23 mouse cellular contexts compared by ENCODE assay signal in the genomic region with DNA sequence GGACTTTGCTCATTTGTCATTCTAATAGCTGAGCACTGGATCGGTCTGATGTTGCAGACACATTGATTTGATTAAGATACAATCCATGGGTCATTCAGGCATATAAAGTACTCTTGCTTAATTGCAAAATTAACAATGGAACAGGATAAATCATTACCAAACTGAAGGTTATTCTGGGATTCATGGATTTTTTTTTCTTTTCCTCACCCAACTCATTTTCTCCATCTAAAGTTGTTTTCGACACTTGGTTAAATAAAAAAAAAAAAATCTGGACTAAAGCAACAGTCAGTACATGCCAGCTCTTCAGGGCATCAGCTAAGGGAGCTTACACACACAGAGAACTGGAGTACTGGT.
"Had no signal": no experiment of that assay in that cellular context is flagged by ENCODE, and none has a peak within 500 bp of the region (broad histone marks: within the 10 kb centered on the region; RNA-seq: fewer than 3 reads in every experiment).

No protein-coding gene starts in this region.

- H3K27me3 ChIP-seq: heart, embryonic 13.5 days; heart, embryonic 15.5 days; hindbrain, embryonic 13.5 days; hindbrain, embryonic 15.5 days; limb, embryonic 13.5 days; limb, embryonic 15.5 days; liver, embryonic 13.5 days had no signal

- ATAC-seq: hindbrain, postnatal 0 days; intestine, embryonic 16.5 days had no signal

- H3K36me3 ChIP-seq: heart, embryonic 13.5 days; heart, embryonic 15.5 days; hindbrain, embryonic 13.5 days; hindbrain, embryonic 15.5 days; limb, embryonic 13.5 days; limb, embryonic 15.5 days; liver, embryonic 13.5 days had no signal

- H3K27ac ChIP-seq: heart, adult 2 months; heart, embryonic 13.5 days; heart, embryonic 15.5 days; hindbrain, embryonic 13.5 days; hindbrain, embryonic 15.5 days; hindbrain, postnatal 0 days; limb, embryonic 13.5 days; limb, embryonic 15.5 days; liver, embryonic 13.5 days had no signal

- H3K4me2 ChIP-seq: heart, embryonic 11.5 days; heart, embryonic 13.5 days; heart, embryonic 15.5 days; hindbrain, embryonic 13.5 days; hindbrain, embryonic 15.5 days; limb, embryonic 13.5 days; limb, embryonic 15.5 days; liver, embryonic 13.5 days had no signal

- H3K9ac ChIP-seq: heart, embryonic 13.5 days; heart, embryonic 15.5 days; hindbrain, embryonic 13.5 days; hindbrain, embryonic 15.5 days; limb, embryonic 13.5 days; limb, embryonic 15.5 days; liver, embryonic 13.5 days had no signal

- DNase-seq: gastrocnemius, postnatal 14 days; gastrocnemius, postnatal 36 days; heart, adult 11 months; heart, adult 2 months; heart, postnatal 14 days; heart, postnatal 36 days; kidney, adult 11 months; kidney, adult 2 months; kidney, postnatal 10 days; kidney, postnatal 25 days; layer of hippocampus, adult 9-11 months; layer of hippocampus, postnatal 36 days; left cerebral cortex, postnatal 4 days; liver, embryonic 13.5 days had no signal

- H3K9me3 ChIP-seq: heart, embryonic 13.5 days; heart, embryonic 15.5 days; hindbrain, embryonic 13.5 days; hindbrain, embryonic 15.5 days; limb, embryonic 13.5 days; limb, embryonic 15.5 days; liver, embryonic 13.5 days had no signal

- H3K4me3 ChIP-seq: heart, adult 2 months; heart, embryonic 13.5 days; heart, embryonic 15.5 days; hindbrain, embryonic 13.5 days; hindbrain, embryonic 15.5 days; limb, embryonic 13.5 days; limb, embryonic 15.5 days; liver, embryonic 13.5 days had no signal

- H3K4me1 ChIP-seq: heart, embryonic 13.5 days; heart, embryonic 15.5 days; hindbrain, embryonic 15.5 days had no signal
